Mouse (Mus musculus) E14TG2a.4 (cell line): ENCODE measurements around the gene Coro7.
"Not testable (repeated sequence)": the region's sequence is repeated elsewhere in the genome, so short reads cannot be mapped to it uniquely, and the experiment has no call there.

ENCODE experiments used
- CTCF ChIP-seq: conservative IDR thresholded peaks from 2 replicates; pipeline ENCODE4 v1.5.1; 2014; ENCODE audit warnings: low read length
- NANOG ChIP-seq: IDR thresholded peaks from 2 replicates; pipeline ENCODE4 v1.6.1; 2014; ENCODE audit warnings: borderline replicate concordance, low read length, mixed read lengths

DNA sequence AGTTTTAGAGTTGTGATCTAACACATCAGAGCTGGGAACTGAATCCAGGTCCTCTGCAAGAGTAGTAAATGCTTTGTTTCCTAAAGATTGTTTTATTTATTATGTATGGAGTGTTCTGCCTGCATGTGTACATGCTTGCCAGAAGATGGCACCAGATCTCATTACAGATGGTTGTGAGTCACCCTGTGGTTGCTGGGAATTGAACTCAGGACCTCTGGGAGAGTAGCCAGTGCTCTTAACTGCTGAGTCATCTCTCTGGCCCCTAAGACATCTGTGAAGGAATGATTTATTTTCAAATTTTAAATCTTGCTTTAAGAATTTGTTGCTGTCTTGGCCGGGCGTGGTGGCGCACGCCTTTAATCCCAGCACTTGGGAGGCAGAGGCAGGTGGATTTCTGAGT is 9.8 kb upstream of the Coro7 start:
- peak; percentile 25 for TF ChIP-seq CTCF
- not testable (repeated sequence) for TF ChIP-seq NANOG
